Mouse (Mus musculus): ENCODE results near the gene Utp11. TPM values are rescaled to one million over a fixed set of nuclear protein-coding genes. Genes with fewer than 3 reads are reported as not detected.

Gene Utp11
- polyA plus RNA-seq, 1 experiment from 2014 or later: 34.5 TPM

- H3K4me3 ChIP-seq (ENCODE audit: low read depth, low read length): peak within 1 kb of the TSS; percentile 57
- 0 out of 2 replicates have a peak, but pooled peaks cover 4% of the 10 kb centered on the region for H3K27me3 ChIP-seq (replicated peaks; ENCODE audit: control insufficient read depth, insufficient read depth, low read length)
- peaks cover 21% of the 10 kb centered on the region for H3K4me1 ChIP-seq (ENCODE audit: control insufficient read depth, insufficient read depth, low read length)
- under 1% methylated on average over 38 of the region's 59 CpGs for WGBS
- H3K36me3 ChIP-seq (ENCODE audit: control insufficient read depth, insufficient read depth, low read length): no peaks in the 10 kb centered on the region
- ATAC-seq: peak; percentile 62
- H3K9ac ChIP-seq (ENCODE audit: low read length): peak within 1 kb of the TSS; percentile 70
- H3K27ac ChIP-seq (ENCODE audit: low read depth, low read length): no peak within 1 kb of the TSS; the same call in 1 of the 2 replicates
- peak; percentile 47 for DNase-seq (ENCODE audit: low spot score)
- H3K9me3 ChIP-seq (replicated peaks; ENCODE audit: control insufficient read depth, low read length): no peaks in the 10 kb centered on the region
- peak within 1 kb of the TSS; percentile 99 for H3K4me2 ChIP-seq (ENCODE audit: low read length)
These were observed 7.0 kb upstream of the Utp11 start, which contains the start of gene Fhl3 for GRCm38 (mm10) chr4:124700248-124700971. Fhl3 (plus strand) TSS chr4:124700701.

- H3K4me3 ChIP-seq (ENCODE audit: low read depth, low read length): peak overlapping the region; percentile 57; the same call in 1 of the 2 replicates
- DNase-seq (ENCODE audit: low spot score): no peak
These were observed 6.4 kb upstream of the Utp11 start for GRCm38 (mm10) chr4:124699791-124700190.

GRCm38 (mm10) chr4:124695786-124696516, 2.6 kb upstream of the Utp11 start:
- ATAC-seq (no peak), DNase-seq (ENCODE audit: low spot score) (no peak)
- 15% methylated on average over 18 of the region's 18 CpGs for WGBS
- Histone ChIP-seq H3K9me3 (replicated peaks; ENCODE audit: control insufficient read depth, low read length) (no peaks in the 10 kb centered on the region), H3K9ac (ENCODE audit: low read length) (no peak overlapping the region), H3K36me3 (ENCODE audit: control insufficient read depth, insufficient read depth, low read length) (0 out of 2 replicates have a peak, but pooled peaks cover 4% of the 10 kb centered on the region), H3K4me3 (ENCODE audit: low read depth, low read length) (no peak overlapping the region), H3K27me3 (replicated peaks; ENCODE audit: control insufficient read depth, insufficient read depth, low read length) (0 out of 2 replicates have a peak, but pooled peaks cover 2% of the 10 kb centered on the region), H3K27ac (ENCODE audit: low read depth, low read length) (no peak overlapping the region), H3K4me1 (ENCODE audit: control insufficient read depth, insufficient read depth, low read length) (peaks cover 6% of the 10 kb centered on the region), H3K4me2 (ENCODE audit: low read length) (no peak overlapping the region)

More at GRCm38 (mm10) chr4:124699791-124700190, 6.4 kb upstream of the Utp11 start:
- Histone ChIP-seq H3K9ac (ENCODE audit: low read length) (no peak overlapping the region), H3K4me2 (ENCODE audit: low read length) (peak overlapping the region; percentile 99), H3K9me3 (replicated peaks; ENCODE audit: control insufficient read depth, low read length) (no peaks in the 10 kb centered on the region), H3K36me3 (ENCODE audit: control insufficient read depth, insufficient read depth, low read length) (no peaks in the 10 kb centered on the region), H3K27ac (ENCODE audit: low read depth, low read length) (no peak overlapping the region), H3K27me3 (replicated peaks; ENCODE audit: control insufficient read depth, insufficient read depth, low read length) (0 out of 2 replicates have a peak, but pooled peaks cover 4% of the 10 kb centered on the region), H3K4me1 (ENCODE audit: control insufficient read depth, insufficient read depth, low read length) (peaks cover 20% of the 10 kb centered on the region)
- no peak for ATAC-seq
- WGBS: 11% methylated on average over 6 of the region's 6 CpGs

GRCm38 (mm10) chr4:124694572-124694971, 1.2 kb upstream of the Utp11 start:
- Histone ChIP-seq H3K4me1 (ENCODE audit: control insufficient read depth, insufficient read depth, low read length) (peaks cover 5% of the 10 kb centered on the region; the same call in 1 of the 2 replicates), H3K36me3 (ENCODE audit: control insufficient read depth, insufficient read depth, low read length) (0 out of 2 replicates have a peak, but pooled peaks cover 8% of the 10 kb centered on the region), H3K27me3 (replicated peaks; ENCODE audit: control insufficient read depth, insufficient read depth, low read length) (no peaks in the 10 kb centered on the region), H3K4me2 (ENCODE audit: low read length) (no peak overlapping the region), H3K9me3 (replicated peaks; ENCODE audit: control insufficient read depth, low read length) (no peaks in the 10 kb centered on the region), H3K9ac (ENCODE audit: low read length) (no peak overlapping the region), H3K27ac (ENCODE audit: low read depth, low read length) (no peak overlapping the region), H3K4me3 (ENCODE audit: low read depth, low read length) (no peak overlapping the region)
- 84% methylated on average over 2 of the region's 2 CpGs for WGBS
- ATAC-seq (no peak), DNase-seq (ENCODE audit: low spot score) (no peak)

- no peaks in the 10 kb centered on the region for H3K27me3 ChIP-seq (replicated peaks; ENCODE audit: control insufficient read depth, insufficient read depth, low read length)
- WGBS: 77% methylated on average over 3 of the region's 3 CpGs
- peaks cover 11% of the 10 kb centered on the region; the same call in 1 of the 2 replicates for H3K36me3 ChIP-seq (ENCODE audit: control insufficient read depth, insufficient read depth, low read length)
- H3K4me3 ChIP-seq (ENCODE audit: low read depth, low read length): peak overlapping the region; percentile 93
- peak overlapping the region; percentile 73 for H3K4me2 ChIP-seq (ENCODE audit: low read length)
- H3K27ac ChIP-seq (ENCODE audit: low read depth, low read length): no peak overlapping the region
- ATAC-seq: no peak
- H3K9me3 ChIP-seq (replicated peaks; ENCODE audit: control insufficient read depth, low read length): no peaks in the 10 kb centered on the region
- no peak for DNase-seq (ENCODE audit: low spot score)
- H3K4me1 ChIP-seq (ENCODE audit: control insufficient read depth, insufficient read depth, low read length): peaks cover 5% of the 10 kb centered on the region; the same call in 1 of the 2 replicates
- H3K9ac ChIP-seq (ENCODE audit: low read length): peak overlapping the region; percentile 87; the same call in 1 of the 2 replicates
These were observed 961 bp downstream of the Utp11 start for GRCm38 (mm10) chr4:124692416-124692861.

GRCm38 (mm10) chr4:124691455-124691854, 1.9 kb downstream of the Utp11 start:
- Histone ChIP-seq H3K4me1 (ENCODE audit: control insufficient read depth, insufficient read depth, low read length) (peaks cover 5% of the 10 kb centered on the region; the same call in 1 of the 2 replicates), H3K27ac (ENCODE audit: low read depth, low read length) (no peak overlapping the region), H3K4me2 (ENCODE audit: low read length) (no peak overlapping the region), H3K27me3 (replicated peaks; ENCODE audit: control insufficient read depth, insufficient read depth, low read length) (no peaks in the 10 kb centered on the region), H3K9me3 (replicated peaks; ENCODE audit: control insufficient read depth, low read length) (no peaks in the 10 kb centered on the region), H3K4me3 (ENCODE audit: low read depth, low read length) (no peak overlapping the region), H3K9ac (ENCODE audit: low read length) (no peak overlapping the region), H3K36me3 (ENCODE audit: control insufficient read depth, insufficient read depth, low read length) (peaks cover 17% of the 10 kb centered on the region; the same call in 1 of the 2 replicates)
- WGBS: 90% methylated on average over 8 of the region's 8 CpGs
- DNase-seq (ENCODE audit: low spot score): no peak
- no peak for ATAC-seq

GRCm38 (mm10) chr4:124685897-124686402, 7.5 kb downstream of the Utp11 start:
- Histone ChIP-seq H3K27ac (ENCODE audit: low read depth, low read length) (no peak overlapping the region), H3K27me3 (replicated peaks; ENCODE audit: control insufficient read depth, insufficient read depth, low read length) (no peaks in the 10 kb centered on the region), H3K4me2 (ENCODE audit: low read length) (no peak overlapping the region), H3K36me3 (ENCODE audit: control insufficient read depth, insufficient read depth, low read length) (peaks cover 62% of the 10 kb centered on the region), H3K4me3 (ENCODE audit: low read depth, low read length) (no peak overlapping the region), H3K9ac (ENCODE audit: low read length) (no peak overlapping the region), H3K9me3 (replicated peaks; ENCODE audit: control insufficient read depth, low read length) (no peaks in the 10 kb centered on the region), H3K4me1 (ENCODE audit: control insufficient read depth, insufficient read depth, low read length) (no peaks in the 10 kb centered on the region)
- WGBS: 85% methylated on average over 8 of the region's 8 CpGs
- DNase-seq (ENCODE audit: low spot score) (no peak), ATAC-seq (no peak)

GRCm38 (mm10) chr4:124685453-124685852, 7.9 kb downstream of the Utp11 start:
- no peaks in the 10 kb centered on the region for H3K9me3 ChIP-seq (replicated peaks; ENCODE audit: control insufficient read depth, low read length)
- H3K4me1 ChIP-seq (ENCODE audit: control insufficient read depth, insufficient read depth, low read length): no peaks in the 10 kb centered on the region
- H3K27ac ChIP-seq (ENCODE audit: low read depth, low read length): no peak overlapping the region
- ATAC-seq (no peak), DNase-seq (ENCODE audit: low spot score) (no peak)
- no peak overlapping the region for H3K4me3 ChIP-seq (ENCODE audit: low read depth, low read length)
- peaks cover 67% of the 10 kb centered on the region for H3K36me3 ChIP-seq (ENCODE audit: control insufficient read depth, insufficient read depth, low read length)
- no peak overlapping the region for H3K4me2 ChIP-seq (ENCODE audit: low read length)
- no peak overlapping the region for H3K9ac ChIP-seq (ENCODE audit: low read length)
- H3K27me3 ChIP-seq (replicated peaks; ENCODE audit: control insufficient read depth, insufficient read depth, low read length): no peaks in the 10 kb centered on the region
- 88% methylated on average over 8 of the region's 8 CpGs for WGBS

Data from forebrain, embryonic 14.5 days (tissue).